Mouse (Mus musculus) cerebellum, adult (tissue): ENCODE data around the gene Nudt8.
"Not testable (repeated sequence)": the region's sequence is repeated elsewhere in the genome, so short reads cannot be mapped to it uniquely, and the experiment has no call there.

Source experiments
- ATAC-seq: cut with Nextera tagmentation; 2 replicates; pipeline ENCODE4 v1.9.2; 2017; ENCODE audit warnings: mild to moderate bottlenecking, moderate library complexity, mixed read lengths; ENCODE audit not compliant: insufficient number of reproducible peaks, low FRiP score, low TSS enrichment

Nudt8 gene

GRCm38 (mm10) chr19:4046866-4047254 lies 46.5 kb downstream of the Nudt8 start:
- no peak for ATAC-seq

- no peak for ATAC-seq
Observed at GRCm38 (mm10) chr19:4047859-4048258, 47.5 kb downstream of the Nudt8 start.

- ATAC-seq = not testable (repeated sequence)
Observed at GRCm38 (mm10) chr19:4049069-4049468, 48.7 kb downstream of the Nudt8 start.

GRCm38 (mm10) chr19:4051016-4051415 lies 50.6 kb downstream of the Nudt8 start:
- no peak for ATAC-seq
